Mouse (Mus musculus): ENCODE results near the gene Grb14. TPM values are rescaled to one million over a fixed set of nuclear protein-coding genes. Genes with fewer than 3 reads are reported as not detected.

Grb14 gene
- 0.31 and 0.55 TPM in 2 replicates for polyA plus RNA-seq (2012; ENCODE audit: insufficient read depth, insufficient read length, missing spikeins)

DNA sequence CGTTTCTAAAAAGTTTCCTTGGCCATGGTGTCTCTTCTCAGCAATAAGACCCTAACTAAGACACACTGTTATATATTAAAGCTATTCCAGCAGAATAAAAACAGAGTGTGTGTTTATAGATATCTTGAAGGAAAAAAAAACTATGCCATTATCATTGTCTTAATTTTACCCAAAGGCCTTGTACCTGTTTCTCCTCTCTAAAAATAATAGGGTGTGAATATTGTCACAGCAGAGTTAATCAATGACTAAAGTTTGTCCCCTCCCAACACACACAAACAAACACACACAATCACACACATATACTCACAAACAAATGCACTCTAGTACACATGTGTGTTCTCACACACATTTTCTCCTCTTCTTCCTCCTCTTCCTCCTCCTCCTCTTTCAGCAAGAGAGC lies at the start of gene Grb14:
Grb14 (minus strand) TSS at position 101 of the 400 bp plus-strand sequence.
- Histone ChIP-seq H3K4me3 (ENCODE audit: insufficient read depth, low read length) (no peak within 1 kb of the TSS), H3K27ac (ENCODE audit: insufficient read depth, low read depth, low read length) (no peak within 1 kb of the TSS), H3K4me1 (ENCODE audit: control insufficient read depth, insufficient read depth, low read length) (no peaks in the 10 kb centered on the region)
- no peak for TF ChIP-seq CTCF (IDR thresholded peaks at IDR 0.05; ENCODE audit: low read depth, low read length)
- TF ChIP-seq POLR2A (IDR thresholded peaks at IDR 0.05; ENCODE audit: borderline replicate concordance, low read depth, low read length) = no peak

DNA sequence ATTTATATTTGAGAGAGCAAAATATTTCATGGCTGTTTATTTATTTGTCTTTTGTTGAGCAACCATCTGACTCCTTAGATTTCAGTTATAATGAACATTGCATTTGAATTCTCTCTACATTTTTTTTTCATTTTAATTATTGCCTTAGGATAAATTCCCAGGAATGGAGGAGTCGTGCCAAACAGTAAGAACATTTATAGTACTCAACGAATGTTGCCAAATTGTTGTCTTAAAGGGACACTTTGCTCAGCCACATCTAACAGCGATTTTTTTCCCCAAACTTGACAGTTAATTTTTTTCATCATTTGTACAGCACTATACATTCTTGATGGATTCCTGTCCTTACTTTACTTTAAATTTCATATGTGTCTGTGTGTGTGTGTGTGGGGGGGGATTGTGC lies 47.4 kb upstream of the Grb14 start:
- H3K4me3 ChIP-seq (ENCODE audit: insufficient read depth, low read length) = no peak overlapping the region
- H3K27ac ChIP-seq (ENCODE audit: insufficient read depth, low read depth, low read length) = no peak overlapping the region
- TF ChIP-seq POLR2A (IDR thresholded peaks at IDR 0.05; ENCODE audit: borderline replicate concordance, low read depth, low read length) (no peak), CTCF (IDR thresholded peaks at IDR 0.05; ENCODE audit: low read depth, low read length) (no peak)
- H3K4me1 ChIP-seq (ENCODE audit: control insufficient read depth, insufficient read depth, low read length) = no peaks in the 10 kb centered on the region

GRCm38 (mm10) chr2:65053764-65054163 lies 29.0 kb upstream of the Grb14 start:
- no peak overlapping the region for H3K27ac ChIP-seq (ENCODE audit: insufficient read depth, low read depth, low read length)
- TF ChIP-seq POLR2A (IDR thresholded peaks at IDR 0.05; ENCODE audit: borderline replicate concordance, low read depth, low read length) (no peak), CTCF (IDR thresholded peaks at IDR 0.05; ENCODE audit: low read depth, low read length) (no peak)
- no peak overlapping the region for H3K4me3 ChIP-seq (ENCODE audit: insufficient read depth, low read length)
- H3K4me1 ChIP-seq (ENCODE audit: control insufficient read depth, insufficient read depth, low read length) = no peaks in the 10 kb centered on the region

GRCm38 (mm10) chr2:65052191-65053012 lies 27.6 kb upstream of the Grb14 start:
- TF ChIP-seq POLR2A (IDR thresholded peaks at IDR 0.05; ENCODE audit: borderline replicate concordance, low read depth, low read length) = no peak
- no peak for TF ChIP-seq CTCF (IDR thresholded peaks at IDR 0.05; ENCODE audit: low read depth, low read length)
- Histone ChIP-seq H3K27ac (ENCODE audit: insufficient read depth, low read depth, low read length) (no peak overlapping the region), H3K4me1 (ENCODE audit: control insufficient read depth, insufficient read depth, low read length) (no peaks in the 10 kb centered on the region), H3K4me3 (ENCODE audit: insufficient read depth, low read length) (no peak overlapping the region)

DNA sequence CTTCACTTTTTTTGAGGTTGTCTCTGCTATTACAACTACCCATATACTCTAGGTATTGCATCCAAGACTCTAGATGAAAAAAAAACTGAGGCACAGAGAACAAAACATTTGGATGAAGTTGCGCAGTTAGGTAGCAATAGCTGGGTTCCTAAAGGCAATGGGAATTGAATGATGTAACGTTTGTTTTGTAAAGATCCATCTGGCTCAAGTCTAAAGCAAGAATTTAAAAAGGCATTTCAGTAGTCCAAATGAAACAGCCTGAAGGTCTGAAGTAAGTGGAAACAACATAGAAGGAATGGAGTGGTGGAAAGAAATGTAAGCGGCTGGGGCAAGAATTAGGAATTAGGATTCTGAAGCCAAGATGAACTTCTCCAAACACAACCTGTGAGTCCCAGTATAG lies 26.0 kb upstream of the Grb14 start:
- Histone ChIP-seq H3K4me1 (ENCODE audit: control insufficient read depth, insufficient read depth, low read length) (no peaks in the 10 kb centered on the region), H3K27ac (ENCODE audit: insufficient read depth, low read depth, low read length) (no peak overlapping the region), H3K4me3 (ENCODE audit: insufficient read depth, low read length) (no peak overlapping the region)
- TF ChIP-seq CTCF (IDR thresholded peaks at IDR 0.05; ENCODE audit: low read depth, low read length) (no peak), POLR2A (IDR thresholded peaks at IDR 0.05; ENCODE audit: borderline replicate concordance, low read depth, low read length) (no peak)

GRCm38 (mm10) chr2:65048234-65049017 lies 23.6 kb upstream of the Grb14 start:
- no peak for TF ChIP-seq CTCF (IDR thresholded peaks at IDR 0.05; ENCODE audit: low read depth, low read length)
- no peak for TF ChIP-seq POLR2A (IDR thresholded peaks at IDR 0.05; ENCODE audit: borderline replicate concordance, low read depth, low read length)
- Histone ChIP-seq H3K4me3 (ENCODE audit: insufficient read depth, low read length) (no peak overlapping the region), H3K4me1 (ENCODE audit: control insufficient read depth, insufficient read depth, low read length) (no peaks in the 10 kb centered on the region), H3K27ac (ENCODE audit: insufficient read depth, low read depth, low read length) (no peak overlapping the region)

DNA sequence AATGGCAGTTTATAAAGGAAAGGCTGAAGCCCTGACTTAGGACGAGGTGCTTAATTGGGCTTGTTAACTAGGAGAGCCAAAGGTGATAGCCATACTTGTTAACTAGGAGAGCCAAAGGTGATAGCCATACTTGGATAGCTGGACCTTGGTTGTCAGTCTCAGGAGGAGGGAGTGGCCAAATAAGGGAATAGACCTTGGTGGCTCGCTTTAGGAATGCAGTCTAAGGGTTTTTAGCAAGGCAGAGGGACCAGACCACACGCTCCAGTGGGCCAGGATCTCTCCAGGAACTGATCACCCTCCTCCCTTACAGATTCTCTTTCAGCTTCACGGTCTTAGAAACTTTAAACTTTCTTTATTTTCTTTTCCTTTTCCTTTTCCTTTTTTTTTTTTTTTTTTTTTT lies 13.4 kb upstream of the Grb14 start:
- TF ChIP-seq CTCF (IDR thresholded peaks at IDR 0.05; ENCODE audit: low read depth, low read length) (no peak), POLR2A (IDR thresholded peaks at IDR 0.05; ENCODE audit: borderline replicate concordance, low read depth, low read length) (no peak)
- Histone ChIP-seq H3K27ac (ENCODE audit: insufficient read depth, low read depth, low read length) (no peak overlapping the region), H3K4me3 (ENCODE audit: insufficient read depth, low read length) (no peak overlapping the region), H3K4me1 (ENCODE audit: control insufficient read depth, insufficient read depth, low read length) (no peaks in the 10 kb centered on the region)

GRCm38 (mm10) chr2:65037546-65037945 lies 12.8 kb upstream of the Grb14 start:
- no peak overlapping the region for H3K4me3 ChIP-seq (ENCODE audit: insufficient read depth, low read length)
- no peak overlapping the region for H3K27ac ChIP-seq (ENCODE audit: insufficient read depth, low read depth, low read length)
- TF ChIP-seq POLR2A (IDR thresholded peaks at IDR 0.05; ENCODE audit: borderline replicate concordance, low read depth, low read length) (no peak), CTCF (IDR thresholded peaks at IDR 0.05; ENCODE audit: low read depth, low read length) (no peak)
- H3K4me1 ChIP-seq (ENCODE audit: control insufficient read depth, insufficient read depth, low read length) = no peaks in the 10 kb centered on the region

- Histone ChIP-seq H3K4me1 (ENCODE audit: control insufficient read depth, insufficient read depth, low read length) (no peaks in the 10 kb centered on the region), H3K4me3 (ENCODE audit: insufficient read depth, low read length) (no peak overlapping the region), H3K27ac (ENCODE audit: insufficient read depth, low read depth, low read length) (no peak overlapping the region)
- TF ChIP-seq CTCF (IDR thresholded peaks at IDR 0.05; ENCODE audit: low read depth, low read length) = no peak
- TF ChIP-seq POLR2A (IDR thresholded peaks at IDR 0.05; ENCODE audit: borderline replicate concordance, low read depth, low read length) = no peak
Measured at GRCm38 (mm10) chr2:65022363-65023240, 2.2 kb downstream of the Grb14 start.
